Mouse (Mus musculus): ENCODE data around the gene Fus.
"Not testable (repeated sequence)": the region's sequence is repeated elsewhere in the genome, so short reads cannot be mapped to it uniquely, and the experiment has no call there.

The Fus gene

GRCm38 (mm10) chr7:127967004-127967921 lies at the start of gene Fus:
Gene Fus (plus strand): TSS chr7:127967457.
- peak; percentile 99 for DNase-seq

GRCm38 (mm10) chr7:127918203-127918602 lies 49.1 kb upstream of the Fus start:
- peak; percentile 86 for DNase-seq

- DNase-seq = peak; percentile 71
Observed at GRCm38 (mm10) chr7:127919290-127919689, 48.0 kb upstream of the Fus start.

GRCm38 (mm10) chr7:127921516-127921915 lies 45.7 kb upstream of the Fus start:
- peak; percentile 61 for DNase-seq

- DNase-seq = no peak
Observed at GRCm38 (mm10) chr7:127922451-127923275, 44.6 kb upstream of the Fus start.

GRCm38 (mm10) chr7:127923714-127924113 lies 43.5 kb upstream of the Fus start:
- no peak for DNase-seq

DNA sequence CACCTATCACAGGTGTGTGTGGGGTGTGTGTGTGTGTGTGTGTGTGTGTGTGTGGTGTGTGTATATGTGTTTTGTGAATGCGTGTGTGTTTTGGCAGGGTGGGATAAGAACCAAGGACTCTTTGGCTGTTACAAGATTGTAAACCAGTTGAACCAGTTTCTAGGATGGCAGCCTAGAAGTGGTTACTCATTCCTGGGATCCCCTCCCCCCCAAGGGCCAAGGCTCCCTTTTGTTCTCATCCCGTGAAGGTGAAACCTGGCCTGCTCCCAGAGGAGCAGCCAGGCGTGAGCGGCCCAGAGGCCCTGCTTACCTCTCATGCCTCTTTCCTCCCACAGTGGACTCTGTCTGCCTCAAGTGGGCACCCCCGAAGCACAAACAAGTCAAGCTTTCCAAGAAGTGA lies 42.0 kb upstream of the Fus start:
- no peak for DNase-seq

GRCm38 (mm10) chr7:127926066-127926465 lies 41.2 kb upstream of the Fus start:
- DNase-seq = no peak

- DNase-seq = no peak
Observed at GRCm38 (mm10) chr7:127926846-127927245, 40.4 kb upstream of the Fus start.

DNA sequence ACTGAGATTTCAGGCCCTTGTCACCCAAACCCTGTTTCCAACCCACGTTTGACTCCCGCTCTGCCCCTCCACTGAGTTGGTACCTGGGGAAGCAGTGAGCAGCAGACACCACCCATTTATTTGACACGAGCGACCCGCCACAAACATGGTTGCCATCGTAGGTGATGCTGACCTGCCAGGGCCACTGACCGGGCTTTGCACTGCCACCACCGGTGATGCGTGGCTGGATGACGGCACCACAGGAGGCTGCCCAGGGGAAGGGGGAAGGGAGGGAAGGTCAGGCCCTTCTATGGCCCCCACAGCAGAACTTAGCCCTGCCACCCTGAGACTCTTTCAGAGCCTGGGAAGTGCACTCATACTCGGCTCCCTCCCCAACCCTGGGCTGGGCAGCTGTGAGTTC lies 39.5 kb upstream of the Fus start:
- DNase-seq = no peak

DNA sequence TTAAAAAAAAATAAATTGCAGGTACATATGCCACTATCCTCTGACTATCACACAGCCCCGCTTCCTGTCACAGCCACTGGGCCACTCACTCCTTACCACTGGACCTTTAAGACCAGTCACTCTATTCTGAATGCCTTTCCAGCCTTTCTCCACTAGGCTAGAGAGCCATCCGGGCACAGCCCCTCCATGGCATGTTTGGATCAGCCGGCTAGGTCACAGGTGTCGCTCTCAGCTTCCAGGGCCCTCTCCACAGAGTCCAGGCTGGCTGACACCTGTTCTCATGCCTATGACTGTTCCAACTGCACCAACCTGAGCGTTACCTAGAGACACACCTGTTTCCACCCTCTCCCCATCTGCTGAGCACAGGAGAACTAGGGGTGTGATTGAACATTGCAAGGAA lies 38.7 kb upstream of the Fus start:
- DNase-seq = no peak

GRCm38 (mm10) chr7:127929923-127930322 lies 37.3 kb upstream of the Fus start, which contains the start of gene Prss8:
Gene Prss8 (minus strand): TSS chr7:127930104.
- DNase-seq = no peak

GRCm38 (mm10) chr7:127930636-127931035 lies 36.6 kb upstream of the Fus start:
- no peak for DNase-seq

GRCm38 (mm10) chr7:127931351-127932135 lies 35.7 kb upstream of the Fus start:
- no peak for DNase-seq

DNA sequence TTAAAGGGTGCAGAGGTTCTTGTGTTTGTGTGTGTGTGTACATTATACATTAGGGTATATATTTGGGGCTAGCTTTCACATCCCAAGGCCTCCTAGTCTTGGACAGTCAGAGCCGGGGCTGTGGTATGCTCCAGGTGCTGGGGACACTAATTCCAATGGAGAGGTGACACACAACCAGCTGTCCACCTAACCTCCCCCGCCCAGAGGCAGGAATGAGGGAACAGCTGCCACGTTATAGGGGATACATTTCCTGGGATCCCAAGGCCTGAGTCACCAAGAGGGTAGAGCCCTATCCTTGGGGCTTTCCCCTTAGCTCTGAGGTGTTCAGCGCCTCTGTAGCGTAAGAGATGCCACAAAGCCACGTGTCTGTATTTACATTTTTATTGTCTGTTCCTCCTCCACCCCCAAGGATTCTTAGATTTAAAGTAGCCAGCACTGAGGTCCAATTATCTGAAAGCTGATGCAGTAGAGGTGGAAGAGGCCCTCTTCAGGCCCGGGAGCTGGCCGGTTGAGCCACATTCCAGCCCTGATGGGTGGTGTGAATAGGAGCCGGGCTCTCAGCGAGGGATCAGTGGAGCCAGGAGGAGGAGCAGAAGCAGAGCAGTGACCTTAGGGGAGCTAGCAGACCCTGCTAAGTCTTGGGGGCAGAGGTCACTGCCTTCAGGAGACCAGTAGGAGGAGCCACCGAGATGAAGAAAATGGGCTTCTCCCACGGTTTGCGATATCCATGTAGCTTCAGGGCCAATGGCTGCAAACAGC lies 34.8 kb upstream of the Fus start:
- no peak for DNase-seq

DNA sequence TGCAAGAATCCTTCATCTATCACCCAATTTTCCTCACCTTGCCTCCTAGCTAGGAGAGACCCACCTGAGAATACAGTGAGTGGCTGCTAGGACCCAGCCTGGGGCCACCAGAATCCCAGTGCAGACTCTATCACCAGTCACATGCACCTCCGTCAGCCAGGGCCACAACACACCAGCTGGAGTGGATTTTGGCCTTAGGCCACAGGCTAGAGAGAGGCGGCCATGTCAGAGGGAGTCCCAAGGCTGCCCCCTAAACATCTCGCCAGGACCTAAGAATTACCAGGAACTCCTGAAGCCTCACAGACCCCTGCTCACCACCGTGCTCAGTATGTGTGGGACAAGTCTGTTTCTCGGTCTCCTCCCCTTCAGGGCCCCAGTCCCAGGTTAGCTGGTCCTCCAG lies 33.2 kb upstream of the Fus start:
- DNase-seq = no peak

- peak; percentile 96 for DNase-seq
Observed at GRCm38 (mm10) chr7:127935028-127935722, 32.1 kb upstream of the Fus start.

DNA sequence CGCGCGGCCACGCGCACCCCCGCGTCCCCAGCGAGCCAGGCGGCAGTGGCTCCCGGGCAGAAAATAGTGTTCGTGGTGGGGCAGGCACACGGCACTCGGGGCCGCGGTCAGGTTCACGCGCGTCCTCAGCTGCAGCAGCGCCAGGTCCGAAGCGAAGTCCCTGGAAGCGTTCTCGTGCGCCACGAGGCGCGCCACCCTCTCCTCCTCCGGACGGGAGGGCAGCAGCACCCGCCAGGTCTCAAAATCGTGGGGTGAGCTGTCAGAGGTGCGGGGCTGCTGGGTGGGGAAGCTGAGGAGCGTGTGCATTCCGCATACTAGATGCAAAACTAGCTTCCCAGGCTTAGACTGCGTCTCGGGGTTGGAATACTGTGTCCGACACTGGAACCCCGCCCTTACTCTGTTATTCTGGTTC lies 31.5 kb upstream of the Fus start:
- DNase-seq = no peak

DNA sequence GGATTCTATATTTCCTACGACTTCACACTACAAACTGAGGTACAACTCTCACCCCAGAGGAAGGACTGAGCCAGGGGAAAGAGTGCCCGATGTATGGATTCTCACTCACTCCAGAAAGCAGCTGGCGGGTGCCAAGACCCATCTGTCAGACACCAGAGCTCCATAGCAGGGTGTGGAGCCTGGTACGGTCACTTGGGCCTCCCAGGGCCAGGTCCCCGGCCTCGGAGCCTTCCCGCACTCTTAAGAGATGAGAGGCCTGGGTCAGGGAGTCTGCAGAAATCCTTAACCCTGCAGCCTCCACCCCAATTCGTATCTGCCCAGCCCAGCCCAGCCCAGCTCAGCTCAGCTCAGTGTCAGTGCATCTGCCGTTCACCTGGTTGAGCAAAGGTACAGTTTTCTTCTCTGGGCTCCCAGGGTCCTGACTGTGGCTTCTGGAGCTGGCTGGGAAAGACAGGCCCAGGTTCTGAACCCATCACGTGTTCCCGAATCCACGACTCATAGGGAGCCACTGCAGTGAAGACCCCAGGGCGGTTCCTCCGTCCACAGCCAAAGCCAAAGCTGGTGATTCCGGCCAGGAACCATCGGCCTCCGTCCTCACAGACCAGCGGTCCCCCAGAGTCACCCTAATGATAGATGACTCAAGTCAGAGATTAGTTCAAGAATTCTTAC lies 30.9 kb upstream of the Fus start:
- DNase-seq = no peak

DNA sequence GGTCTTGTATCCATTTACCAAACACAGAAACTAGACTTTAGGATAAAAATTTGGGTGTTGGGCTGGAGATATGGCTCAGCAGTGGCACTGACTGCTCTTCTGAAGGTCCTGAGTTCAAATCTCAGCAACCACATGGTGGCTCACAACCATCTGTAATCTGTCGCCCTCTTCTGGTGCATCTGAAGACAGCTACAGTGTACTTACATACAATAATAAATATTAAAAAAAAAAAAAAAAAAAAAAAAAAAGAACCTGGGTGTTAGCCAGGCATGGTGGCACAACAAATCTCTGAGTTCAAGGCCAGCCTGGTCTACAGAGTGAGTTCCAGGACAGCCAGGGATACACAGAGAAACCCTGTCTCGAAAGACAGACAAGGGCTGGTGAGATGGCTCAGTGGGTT lies 25.2 kb upstream of the Fus start:
- DNase-seq = not testable (repeated sequence)

DNA sequence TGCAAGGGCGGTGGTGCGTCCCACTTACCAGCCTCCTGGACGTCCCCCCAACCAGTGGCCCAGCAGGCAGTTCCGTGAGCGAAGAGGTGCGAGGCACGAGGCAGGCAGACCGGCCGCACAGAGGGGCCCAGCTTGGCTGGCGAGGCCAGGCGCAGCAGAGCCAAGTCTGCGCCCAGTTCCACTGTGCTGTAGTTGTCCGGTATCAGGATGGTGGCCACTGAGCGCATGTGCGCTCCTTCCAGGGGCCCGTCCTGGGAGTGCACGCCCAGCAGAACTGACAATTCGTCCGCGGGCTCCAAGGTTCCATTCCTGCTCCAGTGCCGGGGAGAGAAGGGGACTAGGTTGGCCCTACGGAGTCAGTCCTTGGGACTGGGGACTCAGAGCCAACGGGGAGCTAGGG lies 22.6 kb upstream of the Fus start:
- no peak for DNase-seq

All from thymus, postnatal 4 days (tissue).